Mouse (Mus musculus): ENCODE results near the gene Ptges.

Gene Ptges

DNA sequence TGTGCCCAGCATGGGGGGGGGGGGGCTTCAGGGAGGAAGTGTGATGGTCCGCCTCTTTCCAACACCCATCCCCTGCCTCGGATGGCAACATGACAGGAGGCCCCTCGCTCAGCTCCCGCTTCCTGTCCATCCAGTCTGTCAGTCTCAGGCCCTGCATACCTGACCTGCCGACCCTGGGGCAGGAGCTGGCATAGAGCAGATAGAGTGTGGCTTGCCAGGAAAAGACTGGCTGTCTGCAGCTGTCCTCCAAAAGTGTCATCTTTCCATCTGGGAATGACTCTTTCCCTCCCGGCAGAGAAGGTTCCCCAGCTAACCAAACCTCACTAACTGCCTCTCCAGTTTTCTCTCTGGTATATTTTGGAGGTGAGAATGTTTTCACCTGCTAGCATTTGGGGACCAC lies 79.1 kb downstream of the Ptges start:
- no peak for DNase-seq (ENCODE audit: low spot score in 2 of 2)

DNA sequence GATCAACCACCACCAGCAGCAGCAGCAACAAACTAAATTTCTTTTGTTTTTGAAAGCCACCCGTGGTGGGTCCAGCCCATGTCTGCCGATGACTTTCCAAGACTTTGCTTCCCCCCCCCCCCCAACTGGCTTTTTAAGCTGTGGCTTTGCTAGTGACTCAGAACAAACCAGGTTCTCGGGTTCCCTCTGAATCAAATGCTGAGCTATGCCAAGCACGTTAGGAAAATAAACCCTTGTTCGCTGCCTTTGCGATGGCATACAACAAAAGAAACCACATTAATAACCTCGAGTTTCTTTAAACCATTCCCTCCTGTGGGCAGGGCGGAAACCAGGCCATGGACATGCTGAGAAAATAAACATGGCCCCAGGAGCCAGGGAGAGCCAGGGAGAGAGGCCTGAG lies 81.5 kb downstream of the Ptges start:
- no peak for DNase-seq (ENCODE audit: low spot score in 2 of 2)

DNA sequence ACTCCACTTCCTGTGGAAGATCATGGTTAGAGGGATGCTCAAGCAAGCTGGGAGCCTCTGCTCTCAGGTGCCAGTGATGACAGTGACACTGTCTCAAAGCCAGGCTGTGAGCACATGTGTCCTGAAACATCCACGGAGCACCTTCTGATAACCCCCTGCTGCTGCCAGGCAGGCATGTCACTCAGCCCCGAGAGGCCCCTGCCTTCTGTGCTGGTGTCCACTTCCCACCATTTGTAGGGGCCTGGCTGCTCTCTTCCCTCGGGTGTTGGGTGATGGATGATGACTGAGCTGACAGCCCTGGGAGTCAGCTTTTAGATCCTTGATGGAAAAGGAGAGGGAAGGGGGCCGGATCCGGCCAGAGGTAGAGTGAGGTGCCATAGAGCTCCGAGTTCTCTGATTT lies 82.9 kb downstream of the Ptges start:
- DNase-seq (ENCODE audit: low spot score in 2 of 2) = no peak

DNA sequence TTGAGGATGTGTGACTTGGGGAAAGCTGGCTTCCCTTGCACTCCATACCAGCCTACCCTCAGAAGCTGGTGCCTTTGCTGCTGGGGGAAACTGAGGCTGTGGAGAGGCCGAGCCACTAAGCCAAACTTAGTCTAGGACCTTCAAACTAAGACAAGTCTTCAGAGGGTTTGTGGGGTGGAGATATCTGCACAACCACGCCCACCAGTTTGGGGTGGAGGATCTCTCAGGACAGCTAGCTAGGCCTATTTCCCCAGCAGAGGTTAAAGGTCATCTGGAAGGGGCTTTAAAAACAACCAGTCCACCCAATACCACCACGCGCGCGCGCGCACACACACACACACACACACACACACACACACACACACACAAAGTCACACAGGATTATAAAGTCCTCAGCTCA lies 83.4 kb downstream of the Ptges start:
- DNase-seq (ENCODE audit: low spot score in 2 of 2) = no peak

DNA sequence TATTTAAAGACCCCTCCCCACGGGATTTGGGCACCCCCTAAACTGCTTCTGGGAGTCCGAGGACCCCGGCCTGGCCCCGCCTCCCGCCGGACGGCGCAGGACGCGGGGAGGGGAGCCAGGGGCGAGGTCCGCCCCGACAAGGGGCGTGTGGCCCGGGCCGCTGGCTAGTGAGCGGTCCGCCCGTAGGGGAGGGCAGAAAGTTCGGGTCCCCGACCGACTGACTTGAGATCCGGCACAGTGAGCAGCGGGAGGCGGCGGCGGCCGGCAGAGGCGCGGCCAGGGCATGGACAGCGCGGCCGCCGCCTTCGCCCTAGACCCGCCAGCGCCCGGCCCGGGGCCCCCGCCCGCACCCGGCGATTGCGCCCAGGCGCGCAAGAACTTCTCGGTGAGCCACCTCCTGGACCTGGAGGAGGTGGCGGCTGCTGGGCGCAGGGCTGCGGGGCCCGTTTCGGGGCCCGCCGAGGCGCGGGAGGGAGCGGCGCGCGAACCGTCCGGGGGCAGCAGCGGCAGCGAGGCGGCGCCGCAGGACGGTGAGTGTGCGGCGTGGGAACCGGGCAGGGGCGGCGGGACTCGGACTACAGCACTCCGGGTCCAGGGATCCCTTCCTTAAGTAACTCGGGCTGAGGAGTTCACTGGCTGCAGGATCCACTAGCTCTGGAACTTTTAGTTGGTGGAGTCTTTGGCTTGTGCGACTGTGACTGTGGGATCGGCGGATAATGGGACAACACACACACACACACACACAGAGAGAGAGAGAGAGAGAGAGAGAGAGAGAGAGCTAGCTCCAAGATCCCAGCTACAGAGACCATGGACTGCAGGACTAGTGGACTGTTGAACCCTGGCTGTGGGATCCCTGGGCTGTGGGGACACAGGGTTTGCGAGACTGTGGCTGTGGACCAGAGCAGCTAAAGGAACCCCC lies 84.3 kb downstream of the Ptges start:
- no peak for DNase-seq (ENCODE audit: low spot score in 2 of 2)

DNA sequence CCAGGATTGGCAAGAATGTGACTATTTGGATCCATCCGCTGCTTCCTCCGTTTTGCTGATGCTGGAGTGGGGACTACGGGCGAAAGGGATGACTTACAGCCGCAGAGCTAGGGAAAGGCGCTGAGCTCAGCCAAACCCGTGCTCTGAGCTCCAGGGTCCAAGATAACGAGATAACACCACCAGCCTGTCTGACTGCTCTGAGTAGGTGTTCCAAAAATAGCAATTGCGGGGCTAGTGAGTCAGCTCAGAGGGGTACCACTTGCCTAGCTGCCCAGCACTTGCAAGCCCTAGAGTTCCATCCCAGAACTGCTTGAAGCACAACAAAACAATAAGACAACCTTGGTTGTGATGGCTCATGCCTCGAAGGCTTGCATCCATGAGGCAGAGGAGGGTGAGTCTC lies 87.0 kb downstream of the Ptges start:
- DNase-seq (ENCODE audit: low spot score in 2 of 2) = no peak

Measured in thymus, postnatal 10 days (tissue).